Mouse (Mus musculus) right cerebral cortex, postnatal 25 days (tissue): ENCODE results near the gene Aim2.
"Not testable (repeated sequence)": the region's sequence is repeated elsewhere in the genome, so short reads cannot be mapped to it uniquely, and the experiment has no call there.

Experiments used
- DNase-seq: peaks from one replicate; pipeline ENCODE4 v3.0.0; 2022

The Aim2 gene

DNA sequence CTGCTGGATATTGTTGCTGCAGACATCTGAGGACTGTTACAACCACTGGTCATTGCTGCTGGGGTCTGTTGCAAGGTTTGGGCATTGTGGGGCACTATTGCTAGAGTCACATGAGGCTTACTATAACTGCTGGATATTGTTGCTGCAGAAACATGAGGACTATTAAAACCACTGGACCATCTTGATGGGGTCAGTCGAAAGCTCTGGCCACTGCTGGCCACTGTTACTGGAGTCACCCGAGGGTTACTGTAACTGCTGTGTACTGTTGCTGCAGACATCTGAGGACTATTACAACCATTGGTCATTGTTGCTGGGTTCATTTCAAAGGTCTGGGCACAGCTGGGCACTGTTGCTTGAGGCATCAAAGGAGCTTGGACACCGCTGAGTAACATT, 130.5 kb downstream of the Aim2 start:
- DNase-seq: not testable (repeated sequence)

DNA sequence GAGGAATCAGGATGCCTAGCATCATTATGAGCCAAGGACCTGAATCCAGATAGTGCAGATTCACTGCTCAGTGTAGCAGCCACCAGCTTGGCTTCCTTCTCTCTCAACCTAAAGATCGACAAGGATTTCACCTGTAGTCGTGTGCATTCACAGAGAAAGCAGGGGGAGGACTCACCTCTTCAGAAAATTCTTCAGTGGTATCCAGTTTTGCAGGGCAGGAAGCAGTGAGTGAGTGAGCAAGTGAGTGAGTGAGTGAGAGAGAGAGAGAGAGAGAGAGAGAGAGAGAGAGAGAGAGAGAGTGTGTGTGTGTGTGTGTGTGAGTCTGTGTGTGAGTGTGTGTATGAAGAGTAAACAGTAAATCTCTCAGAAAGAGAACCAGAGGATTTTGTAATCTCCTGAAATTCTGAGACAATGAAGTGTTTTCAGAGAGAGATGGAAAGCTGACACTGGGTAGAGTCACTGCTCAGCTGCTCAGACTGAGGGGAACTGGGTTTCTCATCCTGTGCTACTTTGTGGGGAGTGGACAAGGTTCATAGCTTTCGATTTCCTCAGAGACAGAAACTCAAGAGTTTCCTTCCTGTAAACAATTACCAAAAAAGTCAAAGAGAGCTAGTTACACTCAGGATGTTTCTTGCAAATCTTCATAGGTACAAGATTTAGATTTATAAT, 140.3 kb downstream of the Aim2 start, which contains the start of gene Ifi206:
TSS of gene Ifi206 (minus strand) at position 230 of the 669 bp plus-strand sequence.
- DNase-seq: not testable (repeated sequence)

DNA sequence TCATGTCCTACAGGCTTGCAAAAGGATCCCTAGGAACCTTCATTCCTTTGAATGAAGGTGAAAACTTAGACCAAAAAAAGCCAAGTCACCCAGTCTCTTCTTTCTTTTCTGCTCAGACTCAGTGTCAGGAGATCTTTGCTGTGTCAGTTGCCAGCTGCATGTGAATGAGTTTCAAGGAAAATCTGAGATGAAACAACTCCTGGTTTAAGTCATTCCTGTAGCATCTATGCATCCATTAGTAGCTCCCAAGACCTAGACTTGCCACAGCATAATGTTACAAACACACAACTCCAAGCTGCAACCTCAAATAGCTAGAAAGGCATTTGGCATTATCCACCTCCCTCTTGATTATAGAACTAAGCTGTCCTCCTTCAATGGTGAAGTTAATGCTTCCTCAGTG, 140.8 kb downstream of the Aim2 start:
- not testable (repeated sequence) for DNase-seq

DNA sequence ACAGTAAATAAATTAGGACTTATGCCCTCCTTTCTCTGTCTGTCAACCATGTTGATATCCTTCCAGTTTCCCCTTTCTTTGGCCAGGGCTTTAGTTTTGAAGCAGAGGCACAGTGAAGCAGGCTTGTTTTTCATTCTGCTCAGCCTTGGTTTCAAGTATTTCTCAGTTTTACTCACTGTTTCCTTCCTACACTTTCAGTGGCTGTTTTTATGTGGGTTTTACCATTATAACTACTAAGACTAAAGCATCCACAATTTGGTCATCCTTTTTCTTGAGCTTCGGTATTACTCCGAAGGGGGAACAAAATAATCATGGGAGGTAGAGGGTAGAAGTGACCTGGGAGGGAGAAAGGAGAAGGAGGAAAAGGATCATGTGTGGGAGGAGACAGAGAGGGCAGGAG, 159.9 kb downstream of the Aim2 start:
- DNase-seq: not testable (repeated sequence)
